Mouse (Mus musculus) adrenal gland, postnatal 36 days (tissue): ENCODE measurements around the gene Ccdc162. TPM values are rescaled to one million over a fixed set of nuclear protein-coding genes. Genes with fewer than 3 reads are reported as not detected.

Experiments
- DNase-seq, 2 experiments: peaks; one replicate each; pipeline ENCODE4 v3.0.0; 2021; ENCODE audit warnings: mixed read lengths in 1 of 2
- total RNA-seq, 2 experiments: library from RNA; stranded (reverse); gene quantifications; 2 replicates each; pipeline ENCODE4 v1.2.3; 2021

Gene Ccdc162
- total RNA-seq, 2 experiments from 2014 or later = 0.33 to 0.53 TPM

DNA sequence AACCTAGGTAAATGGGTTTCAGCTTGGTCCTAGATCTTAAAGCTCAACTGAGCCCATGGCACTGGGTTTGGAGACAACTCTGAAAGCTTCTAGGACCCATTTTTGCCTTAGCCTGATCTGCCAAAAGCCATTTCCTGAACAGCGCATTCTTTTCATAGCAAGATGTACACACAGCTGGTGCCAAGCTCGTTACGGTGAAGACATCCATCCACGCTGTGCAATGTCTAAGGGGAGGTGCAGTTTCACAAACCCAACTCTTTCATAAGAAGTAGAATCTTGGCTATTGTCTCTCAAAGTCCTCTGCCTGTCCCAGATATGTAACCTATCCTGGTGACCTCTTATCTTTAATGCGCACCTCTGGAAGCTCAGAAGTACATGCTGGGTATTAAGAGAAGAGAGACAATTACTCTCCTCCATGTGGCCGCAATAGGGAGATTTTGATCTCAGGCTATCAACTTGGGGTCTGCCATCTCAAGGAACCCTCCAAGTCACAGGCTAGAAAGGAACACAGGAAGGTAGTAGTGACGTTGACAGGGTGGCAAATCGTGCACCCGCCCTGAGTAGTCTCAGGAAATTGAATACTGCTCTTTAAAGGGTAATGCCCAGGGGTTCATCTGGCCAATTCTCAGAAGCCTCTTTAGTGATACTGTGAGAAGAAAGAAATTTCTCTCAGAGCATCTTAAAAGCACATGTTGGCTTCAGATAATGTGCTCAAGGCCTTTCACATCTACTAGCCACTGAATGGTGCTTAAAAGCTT, 81.0 kb downstream of the Ccdc162 start:
- no peak for DNase-seq

DNA sequence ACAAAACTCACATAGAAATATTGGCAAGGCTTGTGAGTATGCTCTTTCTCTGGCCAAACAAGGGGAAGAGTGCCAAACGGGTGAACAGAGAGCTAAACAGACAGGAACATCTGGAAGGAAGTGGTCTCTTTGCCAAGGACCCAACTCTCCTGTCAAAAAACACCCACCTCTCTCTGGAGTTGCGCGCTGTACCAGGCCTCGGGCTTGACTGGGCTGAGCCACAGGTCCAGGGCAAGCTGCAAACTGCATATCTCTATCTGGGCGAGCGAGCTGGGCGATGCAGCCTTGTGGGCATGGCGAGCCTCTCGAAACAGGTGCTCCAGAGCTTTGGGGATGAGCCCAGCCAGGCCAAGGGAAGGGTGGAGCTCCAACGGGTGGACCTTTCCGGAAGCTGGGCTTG, 82.6 kb downstream of the Ccdc162 start:
- DNase-seq = no peak

DNA sequence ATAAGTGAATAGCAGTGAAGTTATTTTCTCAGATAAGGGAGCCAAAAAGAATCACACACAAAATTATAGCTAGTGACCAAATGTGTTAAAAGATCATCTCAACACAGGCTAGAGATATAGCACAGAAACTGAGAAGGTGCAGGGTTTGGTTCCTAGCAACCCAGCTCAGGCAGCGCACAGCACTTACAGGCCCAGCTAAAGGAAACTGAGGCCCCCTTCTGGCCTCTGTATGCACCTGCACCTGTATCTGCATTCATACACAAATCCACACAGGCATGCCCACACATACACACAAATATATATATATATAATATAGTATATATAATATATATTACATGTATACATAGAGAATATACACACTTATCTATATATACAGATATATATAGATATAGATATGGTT, 84.4 kb downstream of the Ccdc162 start:
- no peak for DNase-seq

DNA sequence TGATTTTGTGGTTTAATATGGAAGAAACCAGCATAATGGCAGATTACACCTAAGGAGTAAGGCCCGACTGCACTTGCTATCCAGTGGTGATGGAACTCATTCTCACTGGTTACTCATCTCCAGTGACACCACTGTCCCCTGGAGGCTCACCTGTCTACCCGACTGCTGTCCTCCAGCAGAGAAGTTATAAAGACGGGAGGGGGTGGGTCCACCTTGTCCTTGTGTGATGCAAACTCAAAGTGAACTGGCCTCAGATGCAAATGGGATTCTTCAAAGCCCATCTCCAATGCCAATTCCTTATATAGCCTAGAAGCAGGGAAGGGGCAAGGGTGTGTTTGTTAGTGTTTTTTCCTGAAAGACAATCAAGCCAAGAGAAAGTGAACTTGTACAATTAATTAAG, 89.4 kb downstream of the Ccdc162 start:
- DNase-seq = no peak

DNA sequence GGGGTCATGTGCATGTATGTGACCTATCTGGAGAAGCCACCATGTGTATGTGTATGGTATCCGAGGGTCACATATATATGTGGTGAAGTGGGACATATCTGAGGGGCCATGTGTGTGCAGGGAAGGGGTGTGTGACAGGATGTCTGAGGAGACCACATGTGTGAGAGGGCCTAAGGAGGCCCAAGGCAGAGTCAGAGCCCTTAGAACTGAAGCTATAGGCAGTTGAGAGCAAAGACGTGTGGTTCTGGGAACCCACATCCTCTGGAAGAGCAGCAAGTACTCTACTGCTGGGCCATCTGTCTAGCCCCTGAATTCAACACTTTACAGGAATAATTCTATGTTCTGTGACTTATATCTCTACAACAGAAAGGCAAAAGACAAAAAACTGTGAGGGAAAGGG, 96.4 kb downstream of the Ccdc162 start:
- DNase-seq = no peak

DNA sequence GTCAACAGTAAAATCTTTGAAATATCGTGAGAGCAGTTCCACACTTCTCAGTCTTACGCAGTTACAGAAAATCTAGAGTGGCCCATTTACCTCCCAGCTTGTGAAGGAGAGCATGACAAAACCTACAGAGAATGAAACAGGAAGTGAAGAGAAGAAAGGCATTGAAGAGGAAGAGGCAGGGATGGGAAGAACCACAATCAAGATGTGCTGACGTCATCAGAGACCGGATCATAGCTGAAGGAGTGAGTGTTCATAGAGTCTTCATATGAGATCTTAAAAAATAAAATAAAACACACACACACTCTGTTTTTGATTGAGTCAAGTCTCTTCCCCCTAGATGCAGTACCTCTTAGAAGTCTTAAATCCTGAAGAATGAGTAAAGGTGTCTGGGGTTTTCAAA, 100.9 kb downstream of the Ccdc162 start:
- no peak for DNase-seq

DNA sequence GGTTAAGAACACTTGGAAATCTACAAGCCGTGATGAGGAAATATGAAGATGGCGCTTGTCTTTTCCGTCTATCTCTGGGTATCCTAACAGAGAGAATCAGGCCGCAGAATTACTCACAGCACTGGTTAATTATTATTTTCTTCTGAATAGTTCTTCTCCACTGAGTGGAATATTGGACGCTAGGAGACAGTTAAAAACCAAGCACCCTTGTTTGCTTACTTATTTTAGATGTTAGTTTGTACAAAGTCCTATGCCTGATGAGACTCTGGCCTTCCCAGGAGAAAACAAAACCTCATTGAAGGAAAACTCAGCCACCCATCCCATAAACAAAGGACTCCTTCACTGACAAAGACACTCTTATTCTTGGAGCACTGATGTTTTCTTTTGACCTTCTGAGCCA, 104.5 kb downstream of the Ccdc162 start:
- DNase-seq = no peak

DNA sequence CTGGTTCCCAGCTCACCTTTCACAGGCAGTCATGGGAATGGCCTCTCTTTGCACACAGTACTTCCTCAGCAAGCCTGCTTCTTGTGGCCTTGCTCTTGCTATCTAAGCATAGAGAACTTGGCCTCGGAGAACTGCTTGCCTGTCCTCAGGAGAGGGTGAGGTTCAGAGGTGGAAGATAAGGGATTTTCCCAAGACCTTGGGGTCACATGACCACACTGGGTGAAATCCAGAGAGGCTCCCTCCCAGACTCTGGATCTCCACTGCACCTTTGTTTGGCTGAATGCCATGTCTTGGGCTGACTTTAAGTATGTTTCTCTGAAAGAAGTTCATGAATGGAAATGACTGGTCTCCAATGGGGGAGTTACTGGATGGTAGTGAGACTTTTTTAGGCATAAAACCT, 107.0 kb downstream of the Ccdc162 start:
- DNase-seq = no peak

DNA sequence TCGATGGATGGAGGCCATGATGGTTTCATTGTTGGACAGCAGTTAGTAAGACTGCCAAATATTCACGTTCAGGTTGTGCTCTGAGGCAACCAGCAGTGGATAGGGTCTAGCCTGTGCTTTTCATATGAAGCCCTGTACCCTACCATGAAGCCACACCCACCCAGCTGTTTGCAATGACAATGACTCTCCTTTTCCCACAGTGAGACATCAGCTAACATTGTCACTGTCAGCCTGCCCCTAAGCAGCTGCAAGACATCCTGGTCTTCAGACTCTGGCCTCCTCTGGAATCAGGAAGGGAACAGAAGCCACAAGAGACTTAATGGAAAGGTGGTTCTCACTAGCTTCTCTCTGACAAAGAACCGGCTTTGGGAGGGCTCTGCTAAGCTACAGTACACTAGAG, 107.9 kb downstream of the Ccdc162 start:
- DNase-seq = no peak

DNA sequence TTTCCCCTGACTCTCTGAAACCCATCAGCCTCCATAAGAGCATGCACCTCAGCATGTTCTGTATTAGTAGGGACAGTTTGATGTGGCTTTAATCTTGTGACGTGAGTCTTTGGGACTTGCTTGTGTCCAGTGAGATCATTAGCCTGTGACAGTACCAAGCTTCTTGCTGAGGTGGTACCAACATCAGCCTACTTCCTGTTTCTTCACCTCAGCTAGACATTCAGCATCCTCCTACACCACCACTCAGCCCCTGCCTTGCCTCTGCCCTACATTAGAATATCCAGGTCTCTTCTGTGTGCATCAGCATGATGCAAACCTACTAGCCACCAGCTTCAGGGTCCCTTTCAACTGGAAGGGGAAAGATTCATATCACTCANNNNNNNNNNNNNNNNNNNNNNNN, 113.8 kb downstream of the Ccdc162 start:
- no peak for DNase-seq

DNA sequence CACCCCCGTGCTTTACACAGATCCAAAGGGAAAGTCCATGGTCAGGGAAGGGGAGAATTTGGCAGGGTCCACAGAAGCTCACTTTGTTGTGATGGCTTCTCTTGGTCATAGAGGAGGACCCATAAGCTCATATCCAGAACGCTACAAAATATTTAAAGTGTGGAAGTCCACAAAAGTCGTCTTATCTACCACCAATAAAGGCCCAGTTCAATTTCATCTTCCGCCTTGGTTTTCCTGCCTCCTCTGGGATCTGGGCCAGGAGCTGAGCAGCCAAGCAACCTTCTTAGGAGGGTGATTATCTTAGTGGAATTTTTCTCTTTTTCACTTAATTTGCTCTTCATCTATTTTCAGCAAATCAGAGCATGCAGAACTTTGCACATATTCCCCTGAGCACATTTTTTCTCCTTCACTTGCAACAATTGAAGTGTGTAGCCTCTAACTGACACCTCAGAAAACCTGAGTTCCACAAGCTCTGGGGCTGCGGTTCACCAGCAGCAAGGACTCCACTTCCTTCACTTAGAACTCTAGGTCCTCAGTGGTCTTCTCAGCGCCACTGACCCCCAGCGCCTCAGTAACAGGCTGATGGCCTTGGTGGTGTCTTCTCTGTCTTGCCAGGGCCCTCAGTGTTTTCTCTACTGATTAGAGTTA, 114.4 kb downstream of the Ccdc162 start:
- DNase-seq = peak; percentile 26 to 32

DNA sequence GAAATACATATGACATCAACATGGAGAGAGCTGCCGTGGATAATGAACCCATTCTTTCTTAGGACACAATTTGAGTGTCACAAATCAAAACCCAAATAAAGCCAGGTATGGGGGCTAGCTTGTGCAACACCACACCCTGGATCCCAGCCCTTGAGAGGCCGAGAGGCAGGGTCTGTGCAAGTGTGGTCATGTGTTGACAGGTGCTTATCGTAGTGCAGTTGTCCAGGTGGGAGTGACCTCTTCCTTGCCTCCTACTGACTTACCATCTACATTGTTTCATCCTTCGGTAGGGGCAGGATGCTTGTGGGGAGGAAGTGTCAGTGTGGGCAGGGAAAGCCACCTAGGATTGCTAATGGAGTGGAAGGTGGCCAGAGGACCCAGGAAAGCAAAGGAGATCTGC, 115.1 kb downstream of the Ccdc162 start:
- DNase-seq = no peak

DNA sequence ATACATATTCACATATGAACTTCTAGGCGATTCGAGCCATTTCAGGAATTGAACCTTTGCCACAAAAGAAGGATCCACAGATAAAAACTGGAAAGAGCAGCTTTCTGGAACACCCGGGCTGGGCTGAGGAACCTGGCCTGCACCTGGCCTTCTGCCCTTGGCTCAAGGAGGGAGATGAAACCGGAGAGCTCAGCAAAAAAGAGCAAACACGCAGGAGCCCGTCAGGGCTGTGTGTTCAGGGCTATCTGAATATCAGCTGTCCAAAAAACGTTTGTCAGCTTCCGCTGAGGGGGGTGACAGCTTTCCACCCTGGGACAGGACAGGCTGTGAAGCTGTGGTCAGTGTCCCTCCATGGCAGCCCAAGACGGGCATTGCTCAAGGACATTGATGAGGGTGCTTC, 117.4 kb downstream of the Ccdc162 start:
- peak in 1 of 2 experiments; percentile 10 for DNase-seq

DNA sequence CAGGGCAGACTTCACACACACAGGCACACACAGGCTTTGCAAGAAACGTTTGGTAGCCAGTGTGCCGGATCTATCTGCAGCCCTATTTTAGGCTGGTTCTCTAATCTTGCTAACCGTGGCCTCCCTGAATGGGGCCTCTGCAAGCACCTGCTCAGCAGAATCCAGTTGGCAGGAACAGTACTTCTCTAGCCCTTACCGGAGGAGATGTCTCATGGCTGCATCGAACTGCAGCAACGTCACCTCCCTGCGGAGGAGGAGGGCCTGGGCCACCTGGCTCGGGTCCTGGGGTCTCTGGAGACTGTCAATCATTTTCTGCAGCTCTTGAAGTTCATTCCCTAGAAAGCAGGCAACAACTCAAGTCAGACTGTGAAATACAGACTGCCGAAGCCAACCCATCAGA, 118.2 kb downstream of the Ccdc162 start:
- DNase-seq = no peak

DNA sequence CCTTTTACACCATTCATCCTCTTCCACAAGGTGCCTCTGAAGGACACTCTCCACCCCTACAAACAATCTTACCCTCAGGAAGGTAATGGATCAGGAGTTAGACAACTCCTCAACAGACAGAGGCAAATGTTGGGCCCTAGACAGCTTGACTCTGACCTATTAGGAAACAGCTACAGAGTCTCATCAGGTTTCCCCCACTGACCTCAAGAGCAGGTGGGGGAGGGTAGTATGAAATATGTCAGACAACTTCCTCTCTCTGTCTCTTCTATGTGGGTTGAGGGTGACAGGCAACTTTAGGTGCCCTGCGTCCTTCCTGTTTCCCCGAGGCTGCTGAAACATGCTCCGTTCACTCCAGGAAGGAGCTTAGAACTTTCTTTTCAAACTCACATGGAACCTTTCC, 120.9 kb downstream of the Ccdc162 start:
- no peak for DNase-seq

DNA sequence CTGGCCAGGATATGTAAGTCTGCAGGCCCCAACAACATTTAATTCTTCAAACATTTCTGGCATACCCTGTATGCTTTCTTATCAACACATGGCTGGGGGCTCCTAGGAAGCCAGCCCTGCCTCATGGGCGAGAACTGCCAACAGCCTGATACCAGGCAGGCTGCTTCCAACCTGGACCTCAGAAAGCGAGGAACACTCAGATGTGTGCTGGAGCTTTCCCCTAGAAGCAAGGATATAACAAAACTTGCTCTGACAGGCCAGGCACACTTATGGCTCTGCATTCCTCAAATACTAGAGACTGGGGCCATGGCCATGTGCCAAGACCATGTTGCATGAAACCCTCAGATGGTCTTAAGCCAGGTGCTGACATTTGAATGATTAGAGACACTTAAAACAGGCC, 121.5 kb downstream of the Ccdc162 start:
- no peak for DNase-seq

DNA sequence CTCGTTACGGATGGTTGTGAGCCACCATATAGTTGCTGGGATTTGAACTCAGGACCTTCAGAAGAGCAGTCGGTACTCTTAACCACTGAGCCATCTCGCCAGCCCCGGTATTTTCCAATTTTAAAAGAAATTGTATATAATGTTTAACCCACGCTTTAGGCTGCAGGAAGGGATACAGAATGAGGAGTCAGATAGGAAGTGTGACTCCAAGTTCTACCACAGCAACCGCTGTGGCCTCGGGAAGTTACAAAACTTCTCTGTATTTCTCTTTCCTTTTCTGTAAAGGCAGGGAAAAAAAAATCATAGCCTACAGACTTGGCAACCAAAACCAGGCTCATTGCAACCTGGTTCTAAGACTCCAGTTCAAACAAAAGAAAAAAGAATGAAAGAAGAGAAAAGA, 122.0 kb downstream of the Ccdc162 start:
- DNase-seq = no peak

DNA sequence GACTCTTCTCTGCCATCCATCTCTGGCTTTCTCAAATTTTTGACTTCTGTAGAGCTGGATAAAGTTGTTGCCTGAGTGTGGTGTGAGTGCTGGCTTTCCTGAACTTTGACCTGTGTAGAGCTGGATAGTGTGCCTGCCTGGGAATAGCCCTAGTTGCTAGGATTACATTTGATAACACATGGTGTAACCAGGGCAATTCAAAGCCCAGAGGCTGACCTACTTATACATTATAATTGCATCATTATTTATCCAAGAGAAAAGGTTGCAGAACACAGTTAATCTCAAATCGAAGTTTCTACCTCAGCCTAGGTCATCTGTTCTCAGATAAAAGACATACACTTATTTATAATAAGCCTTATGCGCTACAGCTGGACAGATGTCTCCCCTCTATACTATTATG, 127.8 kb downstream of the Ccdc162 start:
- DNase-seq = no peak

DNA sequence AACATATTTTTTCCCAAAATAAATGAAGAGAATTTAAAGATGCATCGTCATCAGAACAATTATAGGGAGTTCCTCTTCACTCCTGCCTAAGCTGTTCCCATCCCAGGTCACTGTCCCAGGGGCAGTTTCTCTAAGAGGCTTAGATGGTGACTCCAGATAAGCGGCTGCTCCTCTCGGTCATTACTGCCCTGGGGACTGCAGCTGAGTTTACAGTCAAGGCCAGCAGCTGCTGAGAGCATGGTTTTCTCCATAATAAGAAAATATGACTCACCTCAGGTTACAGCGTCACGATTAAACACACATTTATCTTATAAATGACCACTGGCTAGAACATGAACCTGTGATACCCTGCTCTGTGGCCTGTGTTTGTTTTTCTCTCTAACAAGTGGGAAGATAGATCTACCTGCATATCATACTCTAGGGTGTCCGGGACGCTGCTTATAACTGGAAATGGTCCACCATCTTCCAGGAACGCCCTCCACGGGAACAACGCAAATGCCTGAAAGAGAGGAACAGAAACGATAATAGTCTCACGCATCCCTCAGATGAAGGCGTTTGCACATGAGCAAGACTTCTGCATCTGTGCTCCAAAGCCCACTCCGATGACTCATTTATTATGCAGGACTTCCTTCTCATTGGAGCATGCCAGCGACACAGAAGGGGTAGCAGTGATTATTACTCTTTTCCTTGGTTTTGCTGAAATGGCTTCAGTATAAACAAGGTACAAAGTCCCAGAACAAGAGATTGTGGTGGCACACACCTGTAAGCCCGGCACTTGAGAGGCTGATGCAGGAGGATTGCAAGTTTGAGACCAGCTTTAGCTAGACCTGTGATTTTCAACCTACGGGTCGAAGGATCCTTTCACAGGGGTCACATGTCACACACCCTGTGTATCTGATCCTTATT, 129.2 kb downstream of the Ccdc162 start:
- peak; percentile 16 to 33 for DNase-seq

DNA sequence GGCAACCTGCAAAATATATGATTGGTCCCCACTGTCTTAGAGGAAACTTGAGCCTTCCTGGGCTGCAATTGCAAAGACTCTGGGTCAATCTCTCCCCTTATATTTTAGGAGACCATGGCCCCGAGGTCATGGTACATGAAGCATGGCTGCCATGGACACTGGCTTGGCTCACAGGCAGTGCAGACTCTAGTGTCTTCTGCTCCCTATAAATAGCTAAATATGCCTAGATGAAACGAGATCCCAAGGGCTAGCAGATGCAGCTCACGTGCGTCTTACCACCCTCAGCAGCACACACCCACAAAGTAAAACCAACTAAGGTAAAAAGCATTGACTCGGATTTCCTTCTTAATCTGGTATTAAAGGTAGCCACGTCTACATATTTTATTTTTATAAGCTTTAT, 133.1 kb downstream of the Ccdc162 start:
- DNase-seq = no peak

DNA sequence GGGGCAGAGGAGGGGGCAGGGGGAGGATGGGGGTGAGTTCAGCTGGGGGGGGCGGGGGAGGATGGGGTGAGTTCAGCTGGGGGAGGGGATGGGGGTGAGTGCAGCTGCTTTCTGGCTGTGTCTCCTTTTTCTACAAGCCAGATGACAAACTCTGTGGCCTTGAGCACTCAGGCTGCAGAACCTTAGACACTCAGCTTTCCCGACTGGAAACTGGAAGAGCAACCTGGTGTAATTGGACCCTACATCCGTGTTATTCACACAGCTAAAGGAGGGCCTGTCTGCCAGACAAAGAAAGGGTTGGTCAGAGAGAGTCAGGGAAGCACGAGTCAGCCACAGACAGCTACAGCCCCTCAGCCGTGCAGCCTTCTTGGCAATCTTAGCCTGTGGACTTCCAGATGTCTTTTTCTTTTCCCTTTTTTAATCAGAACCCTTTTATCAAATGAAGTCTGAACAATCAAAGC, 133.5 kb downstream of the Ccdc162 start:
- peak in 1 of 2 experiments; percentile 22 for DNase-seq

DNA sequence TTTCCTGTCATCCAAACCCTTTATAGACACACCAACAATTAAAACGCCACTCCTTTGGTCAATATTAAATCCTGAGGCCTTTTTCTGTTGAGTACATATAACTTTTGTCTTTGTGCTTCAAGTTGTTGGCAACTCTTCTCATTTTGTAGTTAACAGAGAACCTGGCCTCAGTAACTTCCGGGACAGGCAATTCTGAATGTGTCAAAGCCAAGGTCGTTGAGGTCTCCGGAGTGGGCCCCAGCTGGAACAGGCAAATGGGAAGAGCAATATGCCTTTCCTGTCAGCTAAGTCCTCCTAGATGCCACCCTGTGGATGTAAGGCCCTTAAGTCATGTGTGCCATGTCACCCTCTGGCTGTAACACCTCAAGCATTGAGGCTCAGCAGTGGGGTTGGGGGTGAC, 136.0 kb downstream of the Ccdc162 start:
- DNase-seq = no peak

DNA sequence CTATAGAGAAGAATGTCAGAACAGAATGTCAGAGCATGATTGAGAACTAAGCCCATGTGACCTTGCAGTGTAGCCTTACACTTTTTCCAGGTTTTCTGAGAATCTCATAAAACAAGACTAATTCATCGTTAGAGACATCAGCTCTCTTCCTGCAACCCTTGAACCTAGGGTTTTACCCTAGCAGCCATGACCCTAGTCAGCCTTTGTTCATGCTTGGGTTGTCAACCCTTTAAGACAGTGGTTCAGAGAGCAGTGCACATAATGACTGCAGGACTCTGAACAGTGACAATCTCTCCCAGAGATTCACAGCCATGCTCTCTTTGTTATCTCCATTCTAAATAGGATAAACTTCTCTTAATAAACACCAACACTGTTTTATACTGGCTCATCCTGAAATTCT, 137.9 kb downstream of the Ccdc162 start:
- DNase-seq = no peak
